Mouse (Mus musculus) hindlimb bud, embryonic 11.5 days (tissue): ENCODE measurements around the gene Trim43a.
A peak's percentile ranks its signal among the peaks of the same experiment; 100 is the strongest.
"Not testable (repeated sequence)": the region's sequence is repeated elsewhere in the genome, so short reads cannot be mapped to it uniquely, and the experiment has no call there.

Experiments used
- DNase-seq: peaks from one replicate; pipeline ENCODE4 v3.0.0-alpha.2; 2012; ENCODE audit warnings: low read depth, low spot score; ENCODE audit errors: extremely low spot score

Trim43a gene

DNA sequence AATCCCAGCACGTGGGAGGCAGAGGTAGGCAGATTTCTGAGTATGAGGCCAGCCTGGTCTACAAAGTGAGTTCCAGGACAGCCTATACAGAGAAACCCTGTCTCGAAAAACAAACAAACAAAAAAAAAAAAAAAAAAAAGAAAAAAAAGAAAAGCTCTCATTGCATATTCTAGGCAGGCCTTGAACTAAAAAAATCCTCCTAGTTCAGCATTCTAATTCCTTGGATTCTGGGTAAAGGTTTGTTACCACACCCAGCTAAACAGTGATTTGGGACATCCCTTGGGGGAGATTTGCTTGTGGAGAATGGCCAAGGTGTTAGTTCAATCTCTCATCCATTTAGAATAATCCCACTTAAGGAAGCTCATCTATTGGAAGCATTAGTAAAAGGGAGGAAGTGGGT, at the start of gene Trim43a:
Gene Trim43a, plus strand, starts transcription at position 301 of the 400 bp plus-strand sequence.
- DNase-seq: not testable (repeated sequence)

DNA sequence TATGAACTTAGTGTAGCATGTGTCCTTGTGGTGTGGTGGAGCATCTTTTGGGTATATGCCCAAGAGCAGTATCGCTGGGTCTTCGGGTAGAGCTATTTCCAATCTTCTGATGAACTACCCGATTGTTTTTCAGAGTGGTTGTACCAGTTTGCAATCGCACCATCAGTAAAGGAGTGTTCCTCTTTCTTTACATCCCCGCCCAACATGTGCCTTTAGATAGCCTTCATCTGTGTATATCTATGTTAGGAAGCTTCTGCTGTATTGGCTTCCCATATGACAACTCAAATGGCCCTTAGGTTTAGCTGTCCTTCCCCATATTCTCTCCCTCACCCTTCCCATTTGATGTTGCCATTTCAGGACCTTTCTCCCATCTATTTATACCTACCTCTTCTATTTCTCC, 46.6 kb upstream of the Trim43a start:
- DNase-seq: no peak

- no peak for DNase-seq
These were observed 41.0 kb upstream of the Trim43a start for GRCm38 (mm10) chr9:88539546-88540224.

DNA sequence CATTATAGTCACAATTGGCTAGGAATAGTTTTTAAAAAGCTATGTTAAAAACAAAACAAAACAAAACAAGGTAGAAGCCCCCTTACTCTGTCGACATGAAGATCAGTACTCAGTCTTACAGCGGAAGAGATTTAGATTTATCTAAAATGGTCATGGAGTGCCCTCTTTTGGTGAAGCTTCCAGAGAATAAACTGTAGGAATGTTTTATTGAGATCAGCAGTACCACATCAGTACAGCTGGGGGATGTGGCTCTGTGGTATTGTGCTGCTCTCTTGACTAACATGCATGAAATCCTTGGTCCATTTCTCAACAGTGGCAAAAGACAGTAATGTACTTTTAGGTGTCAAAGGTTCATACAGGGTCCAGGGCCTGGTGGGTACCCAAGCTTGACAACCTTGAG, 37.9 kb upstream of the Trim43a start:
- no peak for DNase-seq

DNA sequence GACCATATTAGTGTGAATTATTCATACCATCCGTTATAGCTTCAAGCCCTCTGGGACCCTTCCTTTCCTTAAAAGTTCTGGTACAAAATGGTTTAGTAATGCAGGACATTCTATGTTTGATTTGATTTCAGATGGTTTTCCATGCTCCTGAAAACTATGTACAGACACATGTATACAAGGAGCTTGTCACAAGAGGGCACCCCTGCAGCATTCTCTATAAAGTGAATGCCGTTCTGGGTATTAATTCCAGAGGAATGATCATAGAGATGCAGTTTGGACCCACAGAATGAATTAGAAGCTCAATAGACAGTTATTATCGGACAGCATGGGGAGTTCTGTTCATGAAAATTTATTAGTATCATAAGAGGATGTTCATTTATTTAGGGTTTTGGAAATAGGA, 35.2 kb upstream of the Trim43a start:
- no peak for DNase-seq

- peak; percentile 26 for DNase-seq
These were observed 34.5 kb upstream of the Trim43a start for GRCm38 (mm10) chr9:88546166-88546565.

GRCm38 (mm10) chr9:88546657-88547056, 34.0 kb upstream of the Trim43a start:
- no peak for DNase-seq

- DNase-seq: peak; percentile 39
These were observed 33.4 kb upstream of the Trim43a start for GRCm38 (mm10) chr9:88547270-88547669.

DNA sequence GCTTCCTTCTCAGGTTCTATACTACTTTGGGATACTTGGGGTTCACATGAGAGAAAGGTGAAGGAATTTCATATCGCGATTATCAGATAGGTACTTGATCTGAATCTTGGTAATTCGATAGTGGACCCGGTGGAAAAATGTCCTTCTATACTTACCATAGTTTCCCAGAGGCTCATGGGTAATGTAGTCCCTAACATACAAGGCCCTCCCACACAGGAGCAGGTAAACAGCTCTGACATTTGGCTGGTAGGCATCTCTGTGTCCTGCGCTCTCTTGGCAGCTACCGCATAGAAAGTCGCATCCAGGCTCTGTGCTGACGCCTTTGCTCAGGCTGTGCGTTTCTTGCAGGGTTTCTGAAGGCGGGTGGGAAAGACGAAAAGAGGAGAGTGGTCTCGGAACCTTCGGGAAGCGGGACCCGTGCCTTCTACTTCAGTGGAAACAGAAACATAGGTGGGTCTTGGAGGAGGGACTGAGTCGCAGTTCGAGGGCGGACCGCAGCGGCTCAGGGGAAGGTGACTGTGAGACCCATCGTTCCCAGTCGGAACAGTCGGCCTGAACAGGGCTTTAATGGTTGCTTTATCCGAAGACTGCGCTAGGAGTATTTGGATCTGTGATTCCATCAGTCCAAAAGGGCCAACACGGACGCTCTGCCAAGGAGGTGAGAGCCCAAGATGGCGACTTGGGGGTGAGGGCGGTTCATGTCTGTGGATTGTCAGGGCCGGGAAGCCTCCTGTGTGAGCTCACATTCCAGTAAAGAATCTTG, 32.7 kb upstream of the Trim43a start, which contains the start of gene Zfp949:
Gene Zfp949, plus strand, starts transcription at position 170 of the 763 bp plus-strand sequence.
- peak; percentile 81 for DNase-seq

DNA sequence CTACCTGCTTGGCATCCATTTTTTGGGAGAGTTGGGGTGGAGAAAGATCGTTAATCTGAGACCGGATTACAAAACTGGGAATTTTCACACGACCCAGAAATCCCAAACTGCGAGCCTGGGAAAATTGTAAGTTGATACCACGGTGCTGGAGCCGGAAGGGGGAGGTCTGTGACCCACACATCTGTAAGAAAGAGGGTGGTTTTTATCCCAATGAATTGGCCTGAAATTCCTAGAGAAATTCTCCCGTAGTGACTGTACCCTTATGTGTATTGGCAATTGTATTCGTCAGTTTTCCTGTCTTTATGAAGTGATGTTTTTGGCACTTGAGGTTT, 32.1 kb upstream of the Trim43a start:
- DNase-seq: peak; percentile 20

GRCm38 (mm10) chr9:88553071-88553470, 27.6 kb upstream of the Trim43a start:
- DNase-seq: no peak

DNA sequence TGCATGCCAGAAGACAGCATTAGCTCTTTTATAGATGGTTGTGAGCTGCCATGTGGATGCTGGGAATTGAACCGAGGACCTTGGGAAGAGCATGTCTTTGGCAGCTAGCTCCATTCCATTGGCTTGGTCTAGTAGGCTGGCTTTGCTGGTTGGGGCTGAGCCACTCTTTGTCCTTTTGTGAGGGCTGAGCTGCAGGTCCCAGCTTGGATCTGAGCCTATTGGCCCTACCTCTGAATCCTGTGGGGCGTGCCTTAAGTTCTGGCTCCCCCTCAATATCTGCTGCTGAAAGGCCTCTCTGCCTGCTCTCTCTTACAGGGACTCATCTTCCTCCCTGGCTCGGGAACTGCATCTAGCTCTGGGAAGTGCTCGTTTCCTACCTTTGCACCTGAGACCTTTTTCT, 22.5 kb upstream of the Trim43a start:
- no peak for DNase-seq

GRCm38 (mm10) chr9:88561476-88561875, 19.2 kb upstream of the Trim43a start:
- not testable (repeated sequence) for DNase-seq

DNA sequence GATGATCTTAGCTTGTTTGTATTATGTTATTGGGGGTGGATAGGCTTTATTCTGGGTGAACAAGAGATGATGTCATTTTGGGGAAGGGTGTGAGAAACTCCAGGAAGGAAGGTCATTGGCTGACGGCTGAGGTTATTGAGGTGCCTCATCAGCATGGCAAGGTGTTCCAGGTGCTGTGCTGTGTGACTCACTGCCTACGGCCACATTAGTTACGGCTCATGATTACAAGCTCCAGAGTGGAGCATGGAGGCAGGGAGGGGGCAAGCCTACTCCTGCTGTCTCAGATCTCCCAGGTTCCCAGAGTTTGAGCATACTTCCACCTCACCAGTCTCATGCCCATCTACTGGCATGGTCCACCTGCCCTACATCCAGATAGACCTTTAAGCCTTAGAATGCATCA, 10.2 kb upstream of the Trim43a start:
- DNase-seq: not testable (repeated sequence)

- not testable (repeated sequence) for DNase-seq
These were observed 13.0 kb downstream of the Trim43a start for GRCm38 (mm10) chr9:88593708-88594107.

DNA sequence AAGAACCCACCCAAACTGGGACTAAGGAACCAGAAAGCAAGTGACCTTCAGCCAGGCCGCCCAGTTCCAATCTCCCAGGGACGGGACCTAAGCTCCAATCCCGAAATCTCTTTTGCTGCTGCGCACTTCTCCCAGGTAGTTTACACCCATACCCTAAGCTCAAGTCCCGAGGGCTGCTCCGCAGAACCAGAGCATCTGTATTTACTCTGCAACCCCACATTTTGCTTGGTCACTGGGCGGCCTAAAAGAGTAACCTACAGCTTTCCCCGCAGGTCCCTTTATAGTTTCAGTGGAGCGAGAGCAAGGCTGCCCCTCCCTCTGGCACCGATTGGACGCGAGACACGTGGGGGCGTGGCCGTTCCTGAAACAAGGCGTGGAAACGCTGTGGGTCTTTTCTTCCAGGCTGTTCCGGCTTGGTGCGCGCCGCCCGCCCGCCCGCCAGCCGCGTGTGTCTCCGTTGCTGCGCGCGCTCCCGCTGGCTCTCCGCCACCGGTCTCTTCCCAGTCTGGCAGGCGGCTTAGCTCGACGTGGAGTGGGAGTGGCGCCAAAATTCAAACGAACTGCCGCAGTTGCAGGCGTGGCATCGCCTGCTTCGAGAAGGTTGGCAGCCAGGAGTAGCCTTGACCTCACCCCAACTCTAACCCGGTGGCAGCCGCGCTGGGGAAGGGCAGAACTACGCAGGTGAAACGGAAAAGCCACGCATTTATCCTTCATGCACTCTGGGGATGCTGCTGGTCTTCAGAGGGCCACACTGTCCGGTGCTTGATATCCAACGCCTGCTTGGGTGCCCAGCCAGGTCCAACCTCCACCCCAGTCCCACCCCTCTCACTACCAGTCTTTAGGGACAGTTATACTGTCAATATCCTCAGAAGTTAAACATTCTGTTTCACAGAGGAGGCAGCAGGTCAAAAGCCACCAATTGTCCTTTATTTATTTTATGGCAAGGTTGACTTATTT, 18.8 kb downstream of the Trim43a start:
- peak; percentile 47 for DNase-seq

- DNase-seq: not testable (repeated sequence)
These were observed 45.3 kb downstream of the Trim43a start for GRCm38 (mm10) chr9:88625803-88626514.

DNA sequence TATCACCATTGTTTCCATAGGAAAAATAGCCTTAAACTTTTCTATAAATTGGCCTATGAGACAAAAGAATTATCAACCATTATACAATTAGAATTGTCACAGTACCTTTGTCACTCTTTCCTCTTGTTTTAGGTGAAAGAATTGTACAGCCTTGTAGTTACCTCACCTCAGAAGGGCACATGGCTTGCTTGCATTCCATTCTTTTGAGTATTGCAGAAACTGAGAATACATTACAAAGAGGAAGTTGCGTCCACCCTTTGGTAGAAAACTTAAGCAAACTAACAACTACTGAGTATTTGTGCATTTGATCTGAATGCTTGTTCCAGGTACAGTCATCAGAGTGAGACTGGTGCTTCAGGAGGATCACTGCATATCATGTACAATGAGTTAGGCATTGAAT, 57.4 kb downstream of the Trim43a start:
- DNase-seq: not testable (repeated sequence)
